Mouse (Mus musculus) MEL (cell line): ENCODE measurements at regions not wholly inside any gene's neighbourhood (a gene's known extent, or its start where the extent isn't known, plus 50 kb on each side); places are given as distances from the start of the nearest gene placed in this dataset.

Experiments used
- DNase-seq: peaks from one replicate; pipeline ENCODE4 v3.0.0; 2011; ENCODE audit warnings: low read depth, low spot score
- H3K27ac ChIP-seq: 2 replicates; pipeline ENCODE4 v1.5.1; 2012; ENCODE audit warnings: low read depth, mild to moderate bottlenecking, control low read depth, low read length, moderate library complexity; ENCODE audit not compliant: control insufficient read depth
- H3K27me3 ChIP-seq, 2 experiments: fragments of 150-350 bp in 1 of 2; sonication (generic) in 1 of 2; 2 replicates each; pipeline ENCODE4 v1.6.1; 2012; ENCODE audit warnings: low read length in 2 of 2, mild to moderate bottlenecking in 2 of 2, improper control_type of control experiment in 1 of 2, moderate library complexity in 1 of 2; ENCODE audit not compliant: insufficient read depth in 2 of 2, control insufficient read depth in 1 of 2
- H3K36me3 ChIP-seq, 2 experiments: 2 replicates each; pipeline ENCODE4 v1.6.1; 2012 to 2014; ENCODE audit warnings: low read length in 2 of 2, improper control_type of control experiment in 1 of 2, inconsistent platforms in 1 of 2, mild to moderate bottlenecking in 1 of 2; ENCODE audit not compliant: insufficient read depth in 2 of 2, control insufficient read depth in 1 of 2
- H3K4me1 ChIP-seq, 2 experiments: fragments of 150-350 bp in 1 of 2; sonication (generic) in 1 of 2; 2 replicates each; pipeline ENCODE4 v1.6.1; 2012; ENCODE audit warnings: low read length in 2 of 2, improper control_type of control experiment in 1 of 2, mild to moderate bottlenecking in 1 of 2; ENCODE audit not compliant: insufficient read depth in 2 of 2, control insufficient read depth in 1 of 2
- H3K4me3 ChIP-seq, 2 experiments: fragments of 150-350 bp in 1 of 2; sonication (generic) in 1 of 2; 2 replicates each; pipeline ENCODE4 v1.5.1; 2012; ENCODE audit warnings: low read depth in 2 of 2, low read length in 2 of 2, mild to moderate bottlenecking in 2 of 2, moderate library complexity in 2 of 2, control low read depth in 1 of 2, improper control_type of control experiment in 1 of 2; ENCODE audit not compliant: control insufficient read depth in 1 of 2, insufficient read depth in 1 of 2
- H3K79me2 ChIP-seq: 2 replicates; pipeline ENCODE4 v1.6.1; 2012; ENCODE audit warnings: mild to moderate bottlenecking, low read length, moderate library complexity; ENCODE audit not compliant: control insufficient read depth, poor library complexity, insufficient read depth
- H3K9ac ChIP-seq: 2 replicates; pipeline ENCODE4 v1.6.1; 2012; ENCODE audit warnings: low read depth, mild to moderate bottlenecking, control low read depth, low read length, moderate library complexity; ENCODE audit not compliant: control insufficient read depth, poor library complexity, severe bottlenecking
- H3K9me3 ChIP-seq: fragments of 150-350 bp; sonication (generic); replicated peaks from 2 replicates; pipeline ENCODE4 v1.6.1; 2012; ENCODE audit warnings: mild to moderate bottlenecking, low read length, improper control_type of control experiment, moderate library complexity; ENCODE audit not compliant: insufficient read depth
- CTCF ChIP-seq, 3 experiments: IDR thresholded peaks in 2 of 3; conservative IDR thresholded peaks in 1 of 3; 2 replicates each; pipeline ENCODE4 v1.5.1; 2011 to 2012; ENCODE audit warnings: low read length in 3 of 3, low read depth in 2 of 3, mild to moderate bottlenecking in 2 of 3, improper control_type of control experiment in 1 of 3, inconsistent platforms in 1 of 3, mixed read lengths in 1 of 3, moderate library complexity in 1 of 3; ENCODE audit not compliant: control insufficient read depth in 1 of 3, insufficient read depth in 1 of 3, poor library complexity in 1 of 3, severe bottlenecking in 1 of 3
- E2F4 ChIP-seq: IDR thresholded peaks from 2 replicates; pipeline ENCODE4 v1.6.1; 2011; ENCODE audit warnings: low read depth, low read length, improper control_type of control experiment, borderline replicate concordance
- ELF1 ChIP-seq: IDR thresholded peaks from 2 replicates; pipeline ENCODE4 v1.6.1; 2014; ENCODE audit warnings: low read depth, mild to moderate bottlenecking, inconsistent platforms, low read length, improper control_type of control experiment, moderate library complexity
- EP300 ChIP-seq, 2 experiments: IDR thresholded peaks; 2 replicates each; pipeline ENCODE4 v1.6.1; 2011; ENCODE audit warnings: improper control_type of control experiment in 2 of 2, low read length in 2 of 2, low read depth in 1 of 2, mild to moderate bottlenecking in 1 of 2
- KAT2A ChIP-seq: conservative IDR thresholded peaks from 2 replicates; pipeline ENCODE4 v1.6.1; 2012; ENCODE audit warnings: low read depth, low read length, improper control_type of control experiment, inconsistent platforms
- MAFK ChIP-seq: IDR thresholded peaks from 2 replicates; pipeline ENCODE4 v1.6.1; 2011; ENCODE audit warnings: low read depth, mild to moderate bottlenecking, low read length, improper control_type of control experiment, borderline replicate concordance
- MAZ ChIP-seq: IDR thresholded peaks from 2 replicates; pipeline ENCODE4 v1.6.1; 2012; ENCODE audit warnings: low read depth, mild to moderate bottlenecking, inconsistent platforms, low read length, improper control_type of control experiment
- MXI1 ChIP-seq: IDR thresholded peaks from 2 replicates; pipeline ENCODE4 v1.6.1; 2011; ENCODE audit warnings: mild to moderate bottlenecking, low read depth, low read length, improper control_type of control experiment
- MYB ChIP-seq: IDR thresholded peaks from 2 replicates; pipeline ENCODE4 v1.6.1; 2011; ENCODE audit warnings: mild to moderate bottlenecking, low read depth, low read length, improper control_type of control experiment
- NRF1 ChIP-seq: IDR thresholded peaks from 2 replicates; pipeline ENCODE4 v1.6.1; 2014; ENCODE audit warnings: low read depth, mild to moderate bottlenecking, inconsistent platforms, low read length, improper control_type of control experiment, moderate library complexity; ENCODE audit not compliant: poor library complexity, insufficient read depth, severe bottlenecking
- POLR2AphosphoS2 ChIP-seq: IDR thresholded peaks from 2 replicates; pipeline ENCODE4 v1.6.1; 2011; ENCODE audit warnings: low read length, improper control_type of control experiment
- POLR2AphosphoS5 ChIP-seq: IDR thresholded peaks from 2 replicates; pipeline ENCODE4 v1.6.1; 2012; ENCODE audit warnings: low read depth, borderline replicate concordance, mild to moderate bottlenecking, inconsistent platforms, low read length, moderate library complexity, mixed read lengths
- RAD21 ChIP-seq: IDR thresholded peaks from 2 replicates; pipeline ENCODE4 v1.6.1; 2011; ENCODE audit warnings: mild to moderate bottlenecking, low read depth, low read length, improper control_type of control experiment
- ZMIZ1 ChIP-seq: IDR thresholded peaks from 2 replicates; pipeline ENCODE4 v1.6.1; 2012; ENCODE audit warnings: low read depth, mild to moderate bottlenecking, inconsistent platforms, low read length, improper control_type of control experiment, moderate library complexity

GRCm38 (mm10) chr10:10270297-10270696, 201.8 kb downstream of the Adgb start:
- H3K9ac ChIP-seq = no peak overlapping the region
- H3K79me2 ChIP-seq = no peaks in the 10 kb centered on the region
- no peak overlapping the region for H3K27ac ChIP-seq
- no peaks in the 10 kb centered on the region for H3K36me3 ChIP-seq
- no peak for TF ChIP-seq KAT2A
- TF ChIP-seq E2F4 = no peak
- no peak for TF ChIP-seq POLR2AphosphoS2
- peak; percentile 92 for TF ChIP-seq MAFK
- no peaks in the 10 kb centered on the region for H3K4me1 ChIP-seq
- H3K9me3 ChIP-seq = no peaks in the 10 kb centered on the region
- H3K4me3 ChIP-seq = no peak overlapping the region
- no peak for DNase-seq
- no peaks in the 10 kb centered on the region for H3K27me3 ChIP-seq

- Histone ChIP-seq H3K27me3 (no peaks in the 10 kb centered on the region), H3K4me3 (no peak overlapping the region), H3K4me1 (no peaks in the 10 kb centered on the region), H3K27ac (no peak overlapping the region), H3K36me3 (no peaks in the 10 kb centered on the region), H3K9ac (no peak overlapping the region), H3K79me2 (no peaks in the 10 kb centered on the region), H3K9me3 (no peaks in the 10 kb centered on the region)
- TF ChIP-seq ELF1 = no peak
- no peak for TF ChIP-seq CTCF (IDR thresholded peaks at IDR 0.05 in 2 of 3, conservative IDR thresholded peaks at IDR 0.05 in 1 of 3; ENCODE audit: control insufficient read depth in 1 of 3, insufficient read depth in 1 of 3, low read depth in 2 of 3, low read length in 3 of 3, poor library complexity in 1 of 3, severe bottlenecking in 1 of 3)
- TF ChIP-seq RAD21 = no peak
- TF ChIP-seq ZMIZ1 = no peak
- no peak for DNase-seq
Measured at GRCm38 (mm10) chr10:10252540-10253318, 219.4 kb downstream of the Adgb start.

- Histone ChIP-seq H3K9me3 (no peaks in the 10 kb centered on the region), H3K9ac (no peak overlapping the region), H3K27me3 (no peaks in the 10 kb centered on the region), H3K4me1 (no peaks in the 10 kb centered on the region), H3K79me2 (no peaks in the 10 kb centered on the region), H3K36me3 (no peaks in the 10 kb centered on the region), H3K27ac (no peak overlapping the region), H3K4me3 (no peak overlapping the region)
- DNase-seq = no peak
- TF ChIP-seq NRF1 = no peak
- TF ChIP-seq EP300 (IDR thresholded peaks at IDR 0.05; ENCODE audit: low read depth in 1 of 2, low read length in 2 of 2) = no peak
- TF ChIP-seq RAD21 = no peak
- TF ChIP-seq POLR2AphosphoS5 = no peak
- no peak for TF ChIP-seq POLR2AphosphoS2
- TF ChIP-seq MXI1 = no peak
- TF ChIP-seq MYB = no peak
- no peak for TF ChIP-seq KAT2A
- TF ChIP-seq MAZ = no peak
- TF ChIP-seq ZMIZ1 = no peak
Measured at GRCm38 (mm10) chr10:10252136-10252535, 220.0 kb downstream of the Adgb start.
